Mouse (Mus musculus): Measurements from ENCODE around the gene Wbp11. TPM values are rescaled to one million over a fixed set of nuclear protein-coding genes. Genes with fewer than 3 reads are reported as not detected.

Wbp11 gene
- polyA plus RNA-seq, 1 experiment from 2014 or later, result 82.5 TPM

- H3K27ac ChIP-seq, result no peak overlapping the region
- no peak for ATAC-seq (ENCODE audit: low FRiP score)
- no peaks in the 10 kb centered on the region for H3K27me3 ChIP-seq
- no peak overlapping the region for H3K4me2 ChIP-seq
- WGBS, result 87% methylated on average over 11 of the region's 11 CpGs
- H3K4me3 ChIP-seq, result no peak overlapping the region
- no peaks in the 10 kb centered on the region for H3K9me3 ChIP-seq
- no peak overlapping the region for H3K9ac ChIP-seq
- H3K36me3 ChIP-seq, result no peaks in the 10 kb centered on the region
- H3K4me1 ChIP-seq (replicated peaks), result peaks cover 5% of the 10 kb centered on the region; the same call in 1 of the 2 replicates
These were observed 26.3 kb upstream of the Wbp11 start for GRCm38 (mm10) chr6:136854361-136854781.

- 65% methylated on average over 3 of the region's 3 CpGs for WGBS
- peak overlapping the region; percentile 40; the same call in 1 of the 2 replicates for H3K27ac ChIP-seq
- H3K4me2 ChIP-seq, result no peak overlapping the region
- peaks cover 5% of the 10 kb centered on the region; the same call in 1 of the 2 replicates for H3K4me1 ChIP-seq (replicated peaks)
- H3K9me3 ChIP-seq, result no peaks in the 10 kb centered on the region
- no peak overlapping the region for H3K9ac ChIP-seq
- no peaks in the 10 kb centered on the region for H3K36me3 ChIP-seq
- no peak for ATAC-seq (ENCODE audit: low FRiP score)
- no peak overlapping the region for H3K4me3 ChIP-seq
- no peaks in the 10 kb centered on the region for H3K27me3 ChIP-seq
These were observed 24.7 kb upstream of the Wbp11 start for GRCm38 (mm10) chr6:136852762-136853161.

- peak overlapping the region; percentile 40; the same call in 1 of the 2 replicates for H3K27ac ChIP-seq
- ATAC-seq (ENCODE audit: low FRiP score), result no peak
- no peaks in the 10 kb centered on the region for H3K36me3 ChIP-seq
- H3K4me1 ChIP-seq (replicated peaks), result peaks cover 5% of the 10 kb centered on the region; the same call in 1 of the 2 replicates
- no peaks in the 10 kb centered on the region for H3K27me3 ChIP-seq
- no peak overlapping the region for H3K9ac ChIP-seq
- no peak overlapping the region for H3K4me2 ChIP-seq
- 87% methylated on average over 4 of the region's 4 CpGs for WGBS
- H3K4me3 ChIP-seq, result no peak overlapping the region
- no peaks in the 10 kb centered on the region for H3K9me3 ChIP-seq
These were observed 24.3 kb upstream of the Wbp11 start for GRCm38 (mm10) chr6:136852348-136852747.

GRCm38 (mm10) chr6:136850267-136850666, 22.2 kb upstream of the Wbp11 start:
- no peak overlapping the region for H3K4me3 ChIP-seq
- 78% methylated on average over 6 of the region's 6 CpGs for WGBS
- H3K9me3 ChIP-seq, result no peaks in the 10 kb centered on the region
- no peaks in the 10 kb centered on the region for H3K36me3 ChIP-seq
- no peak overlapping the region for H3K4me2 ChIP-seq
- ATAC-seq (ENCODE audit: low FRiP score), result no peak
- H3K9ac ChIP-seq, result no peak overlapping the region
- no peak overlapping the region for H3K27ac ChIP-seq
- H3K27me3 ChIP-seq, result no peaks in the 10 kb centered on the region
- H3K4me1 ChIP-seq (replicated peaks), result peaks cover 5% of the 10 kb centered on the region; the same call in 1 of the 2 replicates

GRCm38 (mm10) chr6:136848971-136849370, 20.9 kb upstream of the Wbp11 start:
- H3K27ac ChIP-seq, result no peak overlapping the region
- H3K9ac ChIP-seq, result no peak overlapping the region
- H3K27me3 ChIP-seq, result no peaks in the 10 kb centered on the region
- peaks cover 5% of the 10 kb centered on the region; the same call in 1 of the 2 replicates for H3K4me1 ChIP-seq (replicated peaks)
- H3K4me2 ChIP-seq, result no peak overlapping the region
- 89% methylated on average over 5 of the region's 5 CpGs for WGBS
- no peaks in the 10 kb centered on the region for H3K36me3 ChIP-seq
- ATAC-seq (ENCODE audit: low FRiP score), result no peak
- H3K4me3 ChIP-seq, result no peak overlapping the region
- no peaks in the 10 kb centered on the region for H3K9me3 ChIP-seq

- WGBS, result 92% methylated on average over 8 of the region's 8 CpGs
- no peak overlapping the region for H3K27ac ChIP-seq
- ATAC-seq (ENCODE audit: low FRiP score), result no peak
These were observed 20.4 kb upstream of the Wbp11 start for GRCm38 (mm10) chr6:136848399-136848798.

GRCm38 (mm10) chr6:136847790-136848189, 19.8 kb upstream of the Wbp11 start:
- Histone ChIP-seq H3K27me3 (no peaks in the 10 kb centered on the region), H3K36me3 (no peaks in the 10 kb centered on the region), H3K9me3 (no peaks in the 10 kb centered on the region), H3K4me3 (no peak overlapping the region), H3K27ac (no peak overlapping the region), H3K4me1 (replicated peaks) (peaks cover 3% of the 10 kb centered on the region; the same call in 1 of the 2 replicates), H3K4me2 (no peak overlapping the region), H3K9ac (no peak overlapping the region)
- WGBS, result 20% methylated on average over 2 of the region's 2 CpGs
- ATAC-seq (ENCODE audit: low FRiP score), result no peak

More at GRCm38 (mm10) chr6:136848399-136848798, 20.4 kb upstream of the Wbp11 start:
- Histone ChIP-seq H3K4me1 (replicated peaks) (peaks cover 5% of the 10 kb centered on the region; the same call in 1 of the 2 replicates), H3K9ac (no peak overlapping the region), H3K4me2 (no peak overlapping the region), H3K36me3 (no peaks in the 10 kb centered on the region), H3K27me3 (no peaks in the 10 kb centered on the region), H3K4me3 (no peak overlapping the region), H3K9me3 (no peaks in the 10 kb centered on the region)

GRCm38 (mm10) chr6:136847267-136847666, 19.2 kb upstream of the Wbp11 start:
- no peak overlapping the region for H3K27ac ChIP-seq
- H3K4me1 ChIP-seq (replicated peaks), result no peaks in the 10 kb centered on the region
- no peak overlapping the region for H3K4me2 ChIP-seq
- no peaks in the 10 kb centered on the region for H3K36me3 ChIP-seq
- H3K9ac ChIP-seq, result no peak overlapping the region
- WGBS, result 93% methylated on average over 3 of the region's 3 CpGs
- no peaks in the 10 kb centered on the region for H3K9me3 ChIP-seq
- H3K27me3 ChIP-seq, result no peaks in the 10 kb centered on the region
- no peak overlapping the region for H3K4me3 ChIP-seq
- ATAC-seq (ENCODE audit: low FRiP score), result no peak

- Histone ChIP-seq H3K27me3 (peaks cover 2% of the 10 kb centered on the region; the same call in 1 of the 2 replicates), H3K4me1 (replicated peaks) (no peaks in the 10 kb centered on the region), H3K9ac (no peak overlapping the region), H3K4me3 (no peak overlapping the region), H3K27ac (no peak overlapping the region), H3K9me3 (no peaks in the 10 kb centered on the region), H3K36me3 (no peaks in the 10 kb centered on the region), H3K4me2 (no peak overlapping the region)
- WGBS, result 74% methylated on average over 5 of the region's 5 CpGs
- ATAC-seq (ENCODE audit: low FRiP score), result no peak
These were observed 17.9 kb upstream of the Wbp11 start for GRCm38 (mm10) chr6:136845706-136846480.

GRCm38 (mm10) chr6:136844903-136845302, 16.9 kb upstream of the Wbp11 start:
- WGBS, result 45% methylated on average over 2 of the region's 2 CpGs
- no peak for ATAC-seq (ENCODE audit: low FRiP score)

GRCm38 (mm10) chr6:136837323-136837722, 9.3 kb upstream of the Wbp11 start:
- no peaks in the 10 kb centered on the region for H3K36me3 ChIP-seq
- peaks cover 5% of the 10 kb centered on the region; the same call in 1 of the 2 replicates for H3K27me3 ChIP-seq
- H3K9me3 ChIP-seq, result no peaks in the 10 kb centered on the region
- WGBS, result 82% methylated on average over 3 of the region's 3 CpGs
- no peak overlapping the region for H3K4me3 ChIP-seq
- no peaks in the 10 kb centered on the region for H3K4me1 ChIP-seq (replicated peaks)
- H3K9ac ChIP-seq, result no peak overlapping the region
- no peak overlapping the region for H3K27ac ChIP-seq
- no peak for ATAC-seq (ENCODE audit: low FRiP score)
- no peak overlapping the region for H3K4me2 ChIP-seq

More at GRCm38 (mm10) chr6:136844903-136845302, 16.9 kb upstream of the Wbp11 start:
- Histone ChIP-seq H3K27me3 (peaks cover 2% of the 10 kb centered on the region; the same call in 1 of the 2 replicates), H3K27ac (no peak overlapping the region), H3K4me3 (no peak overlapping the region), H3K36me3 (no peaks in the 10 kb centered on the region), H3K9me3 (no peaks in the 10 kb centered on the region), H3K4me1 (replicated peaks) (no peaks in the 10 kb centered on the region), H3K4me2 (no peak overlapping the region), H3K9ac (no peak overlapping the region)

- no peaks in the 10 kb centered on the region for H3K36me3 ChIP-seq
- H3K4me2 ChIP-seq, result no peak within 1 kb of the TSS
- WGBS, result 72% methylated on average over 4 of the region's 4 CpGs
- H3K4me3 ChIP-seq, result no peak within 1 kb of the TSS
- ATAC-seq (ENCODE audit: low FRiP score), result no peak
- H3K27me3 ChIP-seq, result peaks cover 21% of the 10 kb centered on the region
- no peaks in the 10 kb centered on the region for H3K4me1 ChIP-seq (replicated peaks)
- no peaks in the 10 kb centered on the region for H3K9me3 ChIP-seq
- no peak within 1 kb of the TSS for H3K27ac ChIP-seq
- H3K9ac ChIP-seq, result 0 out of 2 replicates have a peak within 1 kb of the TSS, but pooled peaks have one; percentile 19
These were observed 7.3 kb upstream of the Wbp11 start, which contains the start of gene Smco3 for GRCm38 (mm10) chr6:136835352-136835751. Gene Smco3, minus strand, starts transcription at chr6:136835452.

All from hindbrain, embryonic 13.5 days (tissue).